Mouse (Mus musculus): Measurements from ENCODE around the gene Usp42. TPM values are rescaled to one million over a fixed set of nuclear protein-coding genes. Genes with fewer than 3 reads are reported as not detected.

The Usp42 gene
- polyA plus RNA-seq, 1 experiment from 2014 or later = 3.4 TPM

GRCm38 (mm10) chr5:143711326-143711725 lies 20.8 kb downstream of the Usp42 start:
- H3K9me3 ChIP-seq (replicated peaks) = no peaks in the 10 kb centered on the region

GRCm38 (mm10) chr5:143706822-143707200 lies 25.3 kb downstream of the Usp42 start:
- H3K4me1 ChIP-seq (replicated peaks) = peaks cover 35% of the 10 kb centered on the region
- H3K4me2 ChIP-seq = no peak overlapping the region
- H3K36me3 ChIP-seq (replicated peaks) = peaks cover 92% of the 10 kb centered on the region
- 76% methylated on average over 7 of the region's 7 CpGs for WGBS (ENCODE audit: insufficient replicate concordance)
- ATAC-seq (ENCODE audit: insufficient read depth) = no peak
- no peak overlapping the region for H3K27ac ChIP-seq (replicated peaks)
- H3K27me3 ChIP-seq = no peaks in the 10 kb centered on the region
- no peak overlapping the region for H3K9ac ChIP-seq
- H3K9me3 ChIP-seq (replicated peaks) = no peaks in the 10 kb centered on the region
- H3K4me3 ChIP-seq (replicated peaks) = no peak overlapping the region

More at GRCm38 (mm10) chr5:143711326-143711725, 20.8 kb downstream of the Usp42 start:
- WGBS (ENCODE audit: insufficient replicate concordance) = 16% methylated on average over 7 of the region's 7 CpGs
- Histone ChIP-seq H3K4me3 (replicated peaks) (no peak overlapping the region), H3K27me3 (no peaks in the 10 kb centered on the region), H3K9ac (no peak overlapping the region), H3K27ac (replicated peaks) (no peak overlapping the region; the same call in 1 of the 2 replicates), H3K4me1 (replicated peaks) (peaks cover 6% of the 10 kb centered on the region), H3K36me3 (replicated peaks) (peaks cover 94% of the 10 kb centered on the region), H3K4me2 (no peak overlapping the region)
- ATAC-seq (ENCODE audit: insufficient read depth) = peak; percentile 56; the same call in 1 of the 2 replicates

- ATAC-seq (ENCODE audit: insufficient read depth) = peak; percentile 55
- WGBS (ENCODE audit: insufficient replicate concordance) = 55% methylated on average over 9 of the region's 9 CpGs
- Histone ChIP-seq H3K4me2 (no peak overlapping the region), H3K9me3 (replicated peaks) (no peaks in the 10 kb centered on the region), H3K36me3 (replicated peaks) (peaks cover 92% of the 10 kb centered on the region), H3K4me3 (replicated peaks) (no peak overlapping the region), H3K4me1 (replicated peaks) (peaks cover 41% of the 10 kb centered on the region), H3K27me3 (no peaks in the 10 kb centered on the region), H3K9ac (peak overlapping the region; percentile 1; the same call in 1 of the 2 replicates), H3K27ac (replicated peaks) (peak overlapping the region; percentile 67)
Measured at GRCm38 (mm10) chr5:143706030-143706821, 25.9 kb downstream of the Usp42 start.

- ATAC-seq (ENCODE audit: insufficient read depth) = no peak
- no peak overlapping the region for H3K4me2 ChIP-seq
- peak overlapping the region; percentile 67 for H3K27ac ChIP-seq (replicated peaks)
- no peaks in the 10 kb centered on the region for H3K9me3 ChIP-seq (replicated peaks)
- WGBS (ENCODE audit: insufficient replicate concordance) = 48% methylated on average over 1 of the region's 1 CpGs
- H3K27me3 ChIP-seq = no peaks in the 10 kb centered on the region
- H3K4me3 ChIP-seq (replicated peaks) = no peak overlapping the region
- peak overlapping the region; percentile 1; the same call in 1 of the 2 replicates for H3K9ac ChIP-seq
- H3K4me1 ChIP-seq (replicated peaks) = peaks cover 47% of the 10 kb centered on the region
- H3K36me3 ChIP-seq (replicated peaks) = peaks cover 92% of the 10 kb centered on the region
Measured at GRCm38 (mm10) chr5:143705659-143705982, 26.5 kb downstream of the Usp42 start.

GRCm38 (mm10) chr5:143704875-143705658 lies 27.0 kb downstream of the Usp42 start:
- peaks cover 88% of the 10 kb centered on the region for H3K36me3 ChIP-seq (replicated peaks)
- WGBS (ENCODE audit: insufficient replicate concordance) = 84% methylated on average over 13 of the region's 13 CpGs
- peaks cover 53% of the 10 kb centered on the region for H3K4me1 ChIP-seq (replicated peaks)
- ATAC-seq (ENCODE audit: insufficient read depth) = no peak
- no peaks in the 10 kb centered on the region for H3K27me3 ChIP-seq
- H3K4me2 ChIP-seq = no peak overlapping the region
- H3K27ac ChIP-seq (replicated peaks) = peak overlapping the region; percentile 67
- no peak overlapping the region for H3K4me3 ChIP-seq (replicated peaks)
- H3K9me3 ChIP-seq (replicated peaks) = no peaks in the 10 kb centered on the region
- H3K9ac ChIP-seq = peak overlapping the region; percentile 1; the same call in 1 of the 2 replicates

GRCm38 (mm10) chr5:143701074-143701473 lies 31.0 kb downstream of the Usp42 start:
- H3K27ac ChIP-seq (replicated peaks) = peak overlapping the region; percentile 94

GRCm38 (mm10) chr5:143700247-143700646 lies 31.8 kb downstream of the Usp42 start:
- H3K4me3 ChIP-seq (replicated peaks) = peak overlapping the region; percentile 29
- peaks cover 84% of the 10 kb centered on the region for H3K36me3 ChIP-seq (replicated peaks)
- peaks cover 81% of the 10 kb centered on the region for H3K4me1 ChIP-seq (replicated peaks)
- peak overlapping the region; percentile 73 for H3K4me2 ChIP-seq
- H3K27me3 ChIP-seq = no peaks in the 10 kb centered on the region
- WGBS (ENCODE audit: insufficient replicate concordance) = 29% methylated on average over 5 of the region's 5 CpGs
- H3K27ac ChIP-seq (replicated peaks) = peak overlapping the region; percentile 94
- no peaks in the 10 kb centered on the region for H3K9me3 ChIP-seq (replicated peaks)
- peak; percentile 100 for ATAC-seq (ENCODE audit: insufficient read depth)
- H3K9ac ChIP-seq = peak overlapping the region; percentile 57

More at GRCm38 (mm10) chr5:143701074-143701473, 31.0 kb downstream of the Usp42 start:
- no peak for ATAC-seq (ENCODE audit: insufficient read depth)
- no peak overlapping the region for H3K4me3 ChIP-seq (replicated peaks)
- WGBS (ENCODE audit: insufficient replicate concordance) = 86% methylated on average over 10 of the region's 10 CpGs
- H3K36me3 ChIP-seq (replicated peaks) = peaks cover 83% of the 10 kb centered on the region
- H3K27me3 ChIP-seq = no peaks in the 10 kb centered on the region
- H3K9ac ChIP-seq = peak overlapping the region; percentile 57; the same call in 1 of the 2 replicates
- no peaks in the 10 kb centered on the region for H3K9me3 ChIP-seq (replicated peaks)
- peak overlapping the region; percentile 73 for H3K4me2 ChIP-seq
- H3K4me1 ChIP-seq (replicated peaks) = peaks cover 84% of the 10 kb centered on the region

- WGBS (ENCODE audit: insufficient replicate concordance) = 31% methylated on average over 4 of the region's 4 CpGs
- Histone ChIP-seq H3K4me3 (replicated peaks) (no peak overlapping the region), H3K27ac (replicated peaks) (peak overlapping the region; percentile 94), H3K36me3 (replicated peaks) (peaks cover 84% of the 10 kb centered on the region), H3K4me2 (no peak overlapping the region), H3K27me3 (no peaks in the 10 kb centered on the region), H3K9me3 (replicated peaks) (no peaks in the 10 kb centered on the region), H3K9ac (no peak overlapping the region; the same call in 1 of the 2 replicates), H3K4me1 (replicated peaks) (peaks cover 66% of the 10 kb centered on the region)
- ATAC-seq (ENCODE audit: insufficient read depth) = no peak
Measured at GRCm38 (mm10) chr5:143698454-143698853, 33.6 kb downstream of the Usp42 start.

GRCm38 (mm10) chr5:143696323-143696722 lies 35.8 kb downstream of the Usp42 start:
- WGBS (ENCODE audit: insufficient replicate concordance) = 64% methylated on average over 3 of the region's 3 CpGs
- Histone ChIP-seq H3K27me3 (no peaks in the 10 kb centered on the region), H3K9me3 (replicated peaks) (no peaks in the 10 kb centered on the region), H3K9ac (no peak overlapping the region), H3K4me1 (replicated peaks) (peaks cover 57% of the 10 kb centered on the region), H3K4me2 (no peak overlapping the region), H3K27ac (replicated peaks) (peak overlapping the region; percentile 8; the same call in 1 of the 2 replicates), H3K4me3 (replicated peaks) (no peak overlapping the region), H3K36me3 (replicated peaks) (peaks cover 84% of the 10 kb centered on the region)
- no peak for ATAC-seq (ENCODE audit: insufficient read depth)

- no peaks in the 10 kb centered on the region for H3K27me3 ChIP-seq
- ATAC-seq (ENCODE audit: insufficient read depth) = no peak
- no peak overlapping the region for H3K9ac ChIP-seq
- WGBS (ENCODE audit: insufficient replicate concordance) = 89% methylated on average over 5 of the region's 5 CpGs
- H3K27ac ChIP-seq (replicated peaks) = no peak overlapping the region
- H3K9me3 ChIP-seq (replicated peaks) = no peaks in the 10 kb centered on the region
- peaks cover 93% of the 10 kb centered on the region for H3K36me3 ChIP-seq (replicated peaks)
- H3K4me2 ChIP-seq = no peak overlapping the region
- H3K4me3 ChIP-seq (replicated peaks) = no peak overlapping the region
- peaks cover 3% of the 10 kb centered on the region for H3K4me1 ChIP-seq (replicated peaks)
Measured at GRCm38 (mm10) chr5:143690926-143691325, 41.2 kb downstream of the Usp42 start.

GRCm38 (mm10) chr5:143690392-143690791 lies 41.7 kb downstream of the Usp42 start:
- no peak overlapping the region for H3K4me3 ChIP-seq (replicated peaks)
- no peak for ATAC-seq (ENCODE audit: insufficient read depth)
- no peaks in the 10 kb centered on the region for H3K4me1 ChIP-seq (replicated peaks)
- no peaks in the 10 kb centered on the region for H3K9me3 ChIP-seq (replicated peaks)
- no peaks in the 10 kb centered on the region for H3K27me3 ChIP-seq
- peaks cover 92% of the 10 kb centered on the region for H3K36me3 ChIP-seq (replicated peaks)
- H3K27ac ChIP-seq (replicated peaks) = no peak overlapping the region
- WGBS (ENCODE audit: insufficient replicate concordance) = 81% methylated on average over 9 of the region's 9 CpGs
- no peak overlapping the region for H3K9ac ChIP-seq
- no peak overlapping the region for H3K4me2 ChIP-seq

All from liver, embryonic 15.5 days (tissue).